23 mouse cellular contexts compared by ENCODE assay signal in the genomic region with DNA sequence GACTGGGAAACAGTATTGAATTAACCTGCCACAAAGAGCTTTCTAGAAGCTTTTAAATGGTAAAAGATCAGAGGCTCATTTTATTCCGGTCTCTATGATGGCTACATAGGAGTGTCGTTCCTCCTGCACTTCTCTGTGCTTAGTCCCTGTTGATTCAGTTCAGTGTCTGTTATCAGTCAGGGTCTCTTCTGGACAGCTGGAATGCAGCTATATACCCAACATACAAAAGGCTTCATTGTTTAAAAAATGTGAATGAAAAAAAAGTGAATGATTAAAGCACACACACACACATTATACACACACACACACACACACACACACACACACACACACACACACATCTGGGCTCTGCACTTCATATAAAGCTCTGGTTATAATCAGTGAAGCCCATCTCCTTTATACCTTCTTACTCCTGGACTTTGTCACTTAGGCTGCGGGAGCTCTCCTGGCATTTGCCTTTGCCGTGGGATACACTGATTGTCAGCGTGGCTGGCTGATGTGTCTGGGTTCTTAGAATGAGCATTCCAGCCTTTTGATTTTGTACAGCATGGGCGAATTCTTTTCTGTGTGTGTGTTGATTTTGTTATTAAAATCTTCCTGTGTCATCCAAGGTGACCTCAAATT.
"Had no signal": no experiment of that assay in that cellular context is flagged by ENCODE, and none has a peak within 500 bp of the region (broad histone marks: within the 10 kb centered on the region; RNA-seq: fewer than 3 reads in every experiment).

No protein-coding gene starts in this region.

- H3K4me2 ChIP-seq: limb, embryonic 13.5 days; liver, embryonic 12.5 days; liver, embryonic 15.5 days; lung, embryonic 15.5 days; midbrain, embryonic 12.5 days; midbrain, embryonic 15.5 days; neural tube, embryonic 12.5 days; neural tube, embryonic 15.5 days had no signal

- DNase-seq: kidney, adult 8-10 months; kidney, postnatal 14 days; kidney, postnatal 4 days; liver; lung, adult 18-20 months; lung, postnatal 10 days; lung, postnatal 36 days; right cerebral cortex, adult 18-20 months; right cerebral cortex, postnatal 14 days; right cerebral cortex, postnatal 4 days; thymus, adult 2 months; thymus, postnatal 14 days; thymus, postnatal 4 days had no signal

- H3K4me1 ChIP-seq: limb, embryonic 13.5 days; liver, embryonic 12.5 days; liver, embryonic 15.5 days; lung, embryonic 15.5 days; midbrain, embryonic 12.5 days; midbrain, embryonic 15.5 days; neural tube, embryonic 12.5 days had no signal

- H3K36me3 ChIP-seq: limb, embryonic 10.5 days; limb, embryonic 13.5 days; liver, embryonic 12.5 days; liver, embryonic 15.5 days; lung, embryonic 15.5 days; midbrain, embryonic 12.5 days; midbrain, embryonic 15.5 days; neural tube, embryonic 12.5 days; neural tube, embryonic 15.5 days had no signal

- H3K27ac ChIP-seq: limb, embryonic 10.5 days; limb, embryonic 13.5 days; liver, embryonic 12.5 days; liver, embryonic 15.5 days; lung, embryonic 15.5 days; midbrain, embryonic 12.5 days; midbrain, embryonic 15.5 days; neural tube, embryonic 12.5 days; neural tube, embryonic 15.5 days had no signal

- H3K27me3 ChIP-seq: limb, embryonic 13.5 days; liver, embryonic 12.5 days; liver, embryonic 15.5 days; lung, embryonic 15.5 days; midbrain, embryonic 12.5 days; midbrain, embryonic 15.5 days; neural tube, embryonic 12.5 days; neural tube, embryonic 15.5 days had no signal

- ATAC-seq: liver, embryonic 12.5 days; midbrain, embryonic 15.5 days had no signal

- H3K4me3 ChIP-seq: limb, embryonic 10.5 days; limb, embryonic 13.5 days; liver, embryonic 12.5 days; liver, embryonic 15.5 days; lung, embryonic 15.5 days; megakaryocyte, embryonic 14.5 days; midbrain, embryonic 12.5 days; midbrain, embryonic 15.5 days; neural tube, embryonic 12.5 days; neural tube, embryonic 15.5 days had no signal

- H3K9ac ChIP-seq: limb, embryonic 13.5 days; liver, embryonic 12.5 days; liver, embryonic 15.5 days; lung, embryonic 15.5 days; midbrain, embryonic 12.5 days; midbrain, embryonic 15.5 days; neural tube, embryonic 12.5 days; neural tube, embryonic 15.5 days had no signal

- H3K9me3 ChIP-seq: limb, embryonic 10.5 days; limb, embryonic 13.5 days; liver, embryonic 12.5 days; liver, embryonic 15.5 days; lung, embryonic 15.5 days; megakaryocyte, embryonic 14.5 days; midbrain, embryonic 12.5 days; midbrain, embryonic 15.5 days; neural tube, embryonic 12.5 days; neural tube, embryonic 15.5 days had no signal
